Mouse (Mus musculus): ENCODE results near the gene Vmn1r58. TPM values are rescaled to one million over a fixed set of nuclear protein-coding genes. Genes with fewer than 3 reads are reported as not detected.

The Vmn1r58 gene
- not detected in 2 replicates for polyA plus RNA-seq (2012; rRNA removed)

GRCm38 (mm10) chr7:5413296-5413695 is at the start of gene Vmn1r58:
Gene Vmn1r58 (minus strand): TSS chr7:5413396.

GRCm38 (mm10) chr7:5456674-5457073 is 43.5 kb upstream of the Vmn1r58 start, which contains the start of gene Vmn1r59:
Gene Vmn1r59 (minus strand): TSS chr7:5456774.

Other genes starting within 250 kb of the Vmn1r58 start
- not detected in 2 replicates for gene Vmn1r56, start 216.6 kb downstream of the Vmn1r58 start, polyA plus RNA-seq (2012; rRNA removed)
- gene Vmn1r57, start 194.9 kb downstream of the Vmn1r58 start, polyA plus RNA-seq (2012; rRNA removed) = not detected in 2 replicates
- gene Gm5065, start 62.9 kb downstream of the Vmn1r58 start, polyA plus RNA-seq (2012; rRNA removed) = not detected in 2 replicates
- gene Nlrp2, start 62.4 kb downstream of the Vmn1r58 start, polyA plus RNA-seq (2012; rRNA removed) = not detected in 2 replicates
- not detected in 2 replicates for gene Vmn1r59, start 43.4 kb upstream of the Vmn1r58 start, polyA plus RNA-seq (2012; rRNA removed)
- gene Vmn2r28, start 80.6 kb upstream of the Vmn1r58 start, polyA plus RNA-seq (2012; rRNA removed) = not detected in 2 replicates
- gene Vmn1r60, start 133.9 kb upstream of the Vmn1r58 start, polyA plus RNA-seq (2012; rRNA removed) = not detected in 2 replicates
- gene Vmn1r61, start 199.9 kb upstream of the Vmn1r58 start, polyA plus RNA-seq (2012; rRNA removed) = not detected in 2 replicates

Measured in colon, adult 2 months (tissue).